In the genomic region with DNA sequence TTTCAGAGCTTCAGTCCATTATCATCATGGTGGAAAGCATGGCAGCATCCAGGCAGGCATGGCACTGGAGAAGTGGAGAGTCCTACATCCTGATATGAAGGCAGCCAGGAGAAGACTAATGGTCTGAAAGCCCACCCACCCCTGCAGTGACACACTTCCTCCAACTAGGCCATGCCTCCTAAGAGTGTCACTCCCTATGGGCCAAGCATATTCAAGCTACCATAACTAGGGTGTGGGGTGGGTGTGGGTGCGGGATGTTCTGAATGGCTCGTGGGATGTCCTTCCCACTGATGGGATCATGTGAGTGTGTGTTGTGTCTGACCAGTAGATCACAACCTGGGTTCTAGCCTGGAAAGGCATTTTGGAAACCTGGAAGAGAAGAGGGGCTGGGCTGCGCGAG, we compare ENCODE assay signal across 40 mouse cellular contexts. TPM values are rescaled to one million over a fixed set of nuclear protein-coding genes. Genes with fewer than 3 reads are reported as not detected.
DNase-seq lines count a peak whose midpoint lies in the region; ATAC-seq and TF ChIP-seq lines count a peak whose summit lies in the region.
"Had no signal": no experiment of that assay in that cellular context is flagged by ENCODE, and none has a peak within 500 bp of the region (broad histone marks: within the 10 kb centered on the region; RNA-seq: fewer than 3 reads in every experiment).

No protein-coding gene starts in this region.

- H3K27me3 ChIP-seq in intestine, embryonic 15.5 days (replicated peaks) = 0 out of 2 replicates have a peak, but pooled peaks cover 3% of the 10 kb centered on the region
- H3K27me3 ChIP-seq in intestine, postnatal 0 days (replicated peaks; ENCODE audit: control insufficient read depth, insufficient read depth, low read length) = no peaks in the 10 kb centered on the region
- no peaks in the 10 kb centered on the region for H3K27me3 ChIP-seq in liver, embryonic 14.5 days (ENCODE audit: control insufficient read depth, insufficient read depth, low read length)
- H3K27me3 ChIP-seq: embryonic facial prominence, embryonic 12.5 days; heart, embryonic 12.5 days had no signal

- H3K4me2 ChIP-seq in intestine, embryonic 15.5 days (replicated peaks) = no peak overlapping the region
- no peak overlapping the region for H3K4me2 ChIP-seq in intestine, postnatal 0 days (replicated peaks; ENCODE audit: low read depth)
- H3K4me2 ChIP-seq in liver, embryonic 14.5 days (ENCODE audit: low read depth) = peak overlapping the region; percentile 45
- H3K4me2 ChIP-seq: embryonic facial prominence, embryonic 12.5 days; heart, embryonic 12.5 days; midbrain, embryonic 11.5 days had no signal

- intact Hi-C loops in heart, postnatal 25 days (cut with DNase I) = loop anchor here (10.0 kb wide), 1 partner anchor 1099 kb away; no protein-coding TSS in a partner anchor

- no peak overlapping the region for H3K4me3 ChIP-seq in intestine, embryonic 15.5 days (replicated peaks)
- no peak overlapping the region for H3K4me3 ChIP-seq in intestine, postnatal 0 days (ENCODE audit: low read depth, low read length)
- no peak overlapping the region for H3K4me3 ChIP-seq in liver, embryonic 14.5 days (ENCODE audit: insufficient read depth in 1 of 2, low read depth in 2 of 2, low read length in 2 of 2)
- H3K4me3 ChIP-seq: embryonic facial prominence, embryonic 12.5 days; gastrocnemius, adult 2 months; heart, embryonic 12.5 days; hindbrain, embryonic 10.5 days; myocyte had no signal

- DNase-seq in 416B (ENCODE audit: low read depth) (peak; percentile 16), MEL-GATA-1-ER (ENCODE audit: extremely low read depth, low read depth) (peak; percentile 74)
- no peak for DNase-seq in liver, embryonic 14.5 days (ENCODE audit: low read depth in 3 of 3, low spot score in 3 of 3)
- DNase-seq in ovary, postnatal 36 days (ENCODE audit: low spot score) = no peak
- no peak for DNase-seq in heart, postnatal 25 days (ENCODE audit: low spot score)
- DNase-seq: cerebellum, adult 11 months; cerebellum, adult 9-10 months; cerebellum, postnatal 36 days; embryo, embryonic 11 days; gastrocnemius, adult 2 months; gastrocnemius, postnatal 36 days; heart, adult 18-20 months; kidney, adult 11 months; kidney, postnatal 14 days; layer of hippocampus, adult 9-11 months; right cerebral cortex, adult 18-20 months; spleen, adult 18-20 months; thymus, adult 2 months; thymus, postnatal 4 days had no signal

- no peak for TF ChIP-seq CTCF in intestine, postnatal 0 days (IDR thresholded peaks at IDR 0.05; ENCODE audit: low read depth)
- TF ChIP-seq CTCF in liver, embryonic 14.5 days (IDR thresholded peaks at IDR 0.05; ENCODE audit: low read depth) = no peak

- ATAC-seq in intestine, embryonic 15.5 days = peak; percentile 39; the same call in 1 of the 2 replicates
- no peak; the same call in 1 of the 2 replicates for ATAC-seq in intestine, postnatal 0 days
- no peak for ATAC-seq in liver, embryonic 14.5 days (ENCODE audit: insufficient read depth)
- ATAC-seq: forebrain, embryonic 16.5 days; hindbrain, postnatal 0 days had no signal

- no peak overlapping the region for H3K9ac ChIP-seq in intestine, embryonic 15.5 days
- H3K9ac ChIP-seq in intestine, postnatal 0 days (ENCODE audit: low read depth, low read length) = no peak overlapping the region
- H3K9ac ChIP-seq in liver, embryonic 14.5 days (replicated peaks) = peak overlapping the region; percentile 14; the same call in 1 of the 2 replicates
- H3K9ac ChIP-seq: embryonic facial prominence, embryonic 12.5 days; heart, embryonic 12.5 days had no signal

- H3K4me1 ChIP-seq in intestine, embryonic 15.5 days (replicated peaks) = no peaks in the 10 kb centered on the region
- H3K4me1 ChIP-seq in intestine, postnatal 0 days (replicated peaks; ENCODE audit: control insufficient read depth, insufficient read depth, low read length) = no peaks in the 10 kb centered on the region
- H3K4me1 ChIP-seq in liver, embryonic 14.5 days (replicated peaks; ENCODE audit: control insufficient read depth in 2 of 2, insufficient read depth in 2 of 2, low read length in 1 of 2) = peaks cover 52 to 56% of the 10 kb centered on the region in 2 experiments
- H3K4me1 ChIP-seq: embryonic facial prominence, embryonic 12.5 days; heart, embryonic 12.5 days had no signal

- TF ChIP-seq EP300 in liver, embryonic 14.5 days (IDR thresholded peaks at IDR 0.05; ENCODE audit: low read depth) = no peak

- no peak overlapping the region for H3K27ac ChIP-seq in intestine, embryonic 15.5 days
- no peak overlapping the region for H3K27ac ChIP-seq in intestine, postnatal 0 days (ENCODE audit: low read depth, low read length)
- peak overlapping the region; percentile 4 for H3K27ac ChIP-seq in liver, embryonic 14.5 days
- H3K27ac ChIP-seq: embryonic facial prominence, embryonic 12.5 days; gastrocnemius, adult 2 months; hindbrain, embryonic 10.5 days; hindbrain, postnatal 0 days had no signal

- H3K9me3 ChIP-seq in intestine, embryonic 15.5 days = no peaks in the 10 kb centered on the region
- no peaks in the 10 kb centered on the region for H3K9me3 ChIP-seq in intestine, postnatal 0 days (ENCODE audit: control insufficient read depth)
- H3K9me3 ChIP-seq in liver, embryonic 14.5 days (ENCODE audit: control insufficient read depth, low read length) = no peaks in the 10 kb centered on the region
- H3K9me3 ChIP-seq: embryonic facial prominence, embryonic 12.5 days; heart, embryonic 12.5 days; hindbrain, embryonic 10.5 days had no signal

- 76% methylated on average over 4 of the region's 4 CpGs for WGBS in intestine, embryonic 15.5 days
- 80% methylated on average over 2 of the region's 4 CpGs for WGBS in intestine, postnatal 0 days
- 62% methylated on average over 2 of the region's 4 CpGs for WGBS in liver, embryonic 14.5 days (ENCODE audit: insufficient replicate concordance)

- no peaks in the 10 kb centered on the region for H3K36me3 ChIP-seq in intestine, embryonic 15.5 days
- H3K36me3 ChIP-seq in intestine, postnatal 0 days (ENCODE audit: control insufficient read depth, insufficient read depth) = no peaks in the 10 kb centered on the region
- no peaks in the 10 kb centered on the region for H3K36me3 ChIP-seq in liver, embryonic 14.5 days (replicated peaks; ENCODE audit: control insufficient read depth, insufficient read depth, low read depth)
- H3K36me3 ChIP-seq: embryonic facial prominence, embryonic 12.5 days; heart, embryonic 12.5 days; hindbrain, embryonic 10.5 days had no signal

RNA-seq across cellular contexts. Expression of a gene that starts 2.4 kb away (rescaled TPM):
- polyA plus RNA-seq in intestine, embryonic 15.5 days (2015; fragmentation: Nextera tagmentation; extraction: Ambion mirVana) = not detected in 2 replicates
- polyA plus RNA-seq in intestine, postnatal 0 days (2015; fragmentation: Nextera tagmentation; extraction: Ambion mirVana) = not detected in 2 replicates
- polyA plus RNA-seq in liver, embryonic 14.5 days (2012; rRNA removed) = 0.02 TPM in 1 of 2 replicates, not detected in the other
- polyA plus RNA-seq in liver, embryonic 14.5 days (2014; fragmentation: Nextera tagmentation; extraction: Ambion mirVana) = 0.03 TPM in 1 of 2 replicates, not detected in the other
- total RNA-seq in heart, postnatal 25 days (2021) = not detected
- total RNA-seq: adrenal gland, postnatal 14 days; gastrocnemius, adult 2 months; gastrocnemius, postnatal 36 days; heart, adult 18-20 months; hindbrain, postnatal 0 days; liver, adult 2 months; megakaryocyte, adult 5-6 weeks; midbrain, postnatal 0 days had no signal
- polyA plus RNA-seq: embryonic facial prominence, embryonic 12.5 days; forebrain, embryonic 11.5 days; forebrain, embryonic 16.5 days; heart, embryonic 12.5 days; heart, postnatal 0 days; hindbrain, embryonic 10.5 days; hindbrain, postnatal 0 days; kidney, embryonic 14.5 days; limb, embryonic 11.5 days; liver, adult 2 months; lung, embryonic 16.5 days; midbrain, embryonic 11.5 days; midbrain, postnatal 0 days; myocyte; neural tube, embryonic 14.5 days; stomach, embryonic 16.5 days had no signal

RNA-seq across cellular contexts. Expression of a gene that starts 12.6 kb away (rescaled TPM):
- not detected in 2 replicates for polyA plus RNA-seq in intestine, embryonic 15.5 days (2015; fragmentation: Nextera tagmentation; extraction: Ambion mirVana)
- not detected in 2 replicates for polyA plus RNA-seq in intestine, postnatal 0 days (2015; fragmentation: Nextera tagmentation; extraction: Ambion mirVana)
- polyA plus RNA-seq in liver, embryonic 14.5 days (2012; rRNA removed) = 0.02 and 0.03 TPM in 2 replicates
- polyA plus RNA-seq in liver, embryonic 14.5 days (2014; fragmentation: Nextera tagmentation; extraction: Ambion mirVana) = 0.03 and 0.33 TPM in 2 replicates
- total RNA-seq in heart, postnatal 25 days (2021) = not detected
- total RNA-seq: adrenal gland, postnatal 14 days; gastrocnemius, adult 2 months; gastrocnemius, postnatal 36 days; heart, adult 18-20 months; liver, adult 2 months had no signal
- polyA plus RNA-seq: heart, embryonic 12.5 days; heart, postnatal 0 days; kidney, embryonic 14.5 days; limb, embryonic 11.5 days; liver, adult 2 months; myocyte; stomach, embryonic 16.5 days had no signal

RNA-seq across cellular contexts. Expression of a gene that starts 21.9 kb away (rescaled TPM):
- not detected in 2 replicates for polyA plus RNA-seq in intestine, embryonic 15.5 days (2015; fragmentation: Nextera tagmentation; extraction: Ambion mirVana)
- not detected in 2 replicates for polyA plus RNA-seq in intestine, postnatal 0 days (2015; fragmentation: Nextera tagmentation; extraction: Ambion mirVana)
- not detected in 2 replicates for polyA plus RNA-seq in liver, embryonic 14.5 days (2012; rRNA removed)
- not detected in 2 replicates for polyA plus RNA-seq in liver, embryonic 14.5 days (2014; fragmentation: Nextera tagmentation; extraction: Ambion mirVana)
- not detected for total RNA-seq in heart, postnatal 25 days (2021)
- total RNA-seq: adrenal gland, postnatal 14 days; gastrocnemius, adult 2 months; gastrocnemius, postnatal 36 days; left cerebral cortex, postnatal 14 days; liver, adult 2 months; megakaryocyte, adult 5-6 weeks had no signal
- polyA plus RNA-seq: embryonic facial prominence, embryonic 12.5 days; forebrain, embryonic 11.5 days; forebrain, embryonic 16.5 days; heart, embryonic 12.5 days; heart, postnatal 0 days; hindbrain, postnatal 0 days; kidney, embryonic 14.5 days; limb, embryonic 11.5 days; liver, adult 2 months; lung, embryonic 16.5 days; midbrain, postnatal 0 days; myocyte; neural tube, embryonic 14.5 days; stomach, embryonic 16.5 days had no signal

RNA-seq across cellular contexts. Expression of a gene that starts 23.8 kb away (rescaled TPM):
- 0.03 TPM in 1 of 2 replicates, not detected in the other for polyA plus RNA-seq in intestine, embryonic 15.5 days (2015; fragmentation: Nextera tagmentation; extraction: Ambion mirVana)
- not detected in 2 replicates for polyA plus RNA-seq in intestine, postnatal 0 days (2015; fragmentation: Nextera tagmentation; extraction: Ambion mirVana)
- 0.01 TPM in 1 of 2 replicates, not detected in the other for polyA plus RNA-seq in liver, embryonic 14.5 days (2012; rRNA removed)
- polyA plus RNA-seq in liver, embryonic 14.5 days (2014; fragmentation: Nextera tagmentation; extraction: Ambion mirVana) = not detected in 2 replicates
- not detected for total RNA-seq in heart, postnatal 25 days (2021)
- total RNA-seq: adrenal gland, postnatal 14 days; gastrocnemius, adult 2 months; gastrocnemius, postnatal 36 days; heart, adult 18-20 months; hindbrain, postnatal 0 days; liver, adult 2 months; midbrain, postnatal 0 days had no signal
- polyA plus RNA-seq: embryonic facial prominence, embryonic 12.5 days; forebrain, embryonic 11.5 days; heart, embryonic 12.5 days; heart, postnatal 0 days; limb, embryonic 11.5 days; liver, adult 2 months; lung, embryonic 16.5 days; midbrain, embryonic 11.5 days; midbrain, postnatal 0 days; myocyte; stomach, embryonic 16.5 days had no signal

RNA-seq across cellular contexts. Expression of a gene that starts 35.7 kb away (rescaled TPM):
- polyA plus RNA-seq in intestine, embryonic 15.5 days (2015; fragmentation: Nextera tagmentation; extraction: Ambion mirVana) = 114 and 117 TPM in 2 replicates
- polyA plus RNA-seq in intestine, postnatal 0 days (2015; fragmentation: Nextera tagmentation; extraction: Ambion mirVana) = 81.4 and 84.5 TPM in 2 replicates
- polyA plus RNA-seq in liver, embryonic 14.5 days (2012; rRNA removed) = 120 and 138 TPM in 2 replicates
- polyA plus RNA-seq in liver, embryonic 14.5 days (2014; fragmentation: Nextera tagmentation; extraction: Ambion mirVana) = 252 and 281 TPM in 2 replicates
- 100 to 1,000 TPM; 221 to 222 TPM for total RNA-seq in heart, postnatal 25 days (2021)

Comparison
In these comparisons a context has a peak if more than half of its experiments do, and no peak if none do; other contexts are left out.
1. DNase-seq: peak in 416B (single experiment) and MEL-GATA-1-ER (single experiment); none in liver, embryonic 14.5 days (0 of 3), ovary, postnatal 36 days (single experiment) and heart, postnatal 25 days (single experiment).